ENCODE assay signal across 23 mouse cellular contexts in genomic region chr2:12354837-12355236, GRCm38 (mm10). TPM values are rescaled to one million over a fixed set of nuclear protein-coding genes. Genes with fewer than 3 reads are reported as not detected.
DNase-seq lines count a peak whose midpoint lies in the region; ATAC-seq and TF ChIP-seq lines count a peak whose summit lies in the region.
"Had no signal": no experiment of that assay in that cellular context is flagged by ENCODE, and none has a peak within 500 bp of the region (broad histone marks: within the 10 kb centered on the region; RNA-seq: fewer than 3 reads in every experiment).

No protein-coding gene starts in this region.

- 0 out of 2 replicates have a peak, but pooled peaks have one; percentile 10 for ATAC-seq in limb, embryonic 12.5 days (ENCODE audit: insufficient number of reproducible peaks, insufficient read depth, low FRiP score, low TSS enrichment, low read depth)
- ATAC-seq in liver, embryonic 12.5 days = peak; percentile 70; the same call in 1 of the 2 replicates
- no peak for ATAC-seq in liver, postnatal 0 days
- ATAC-seq: activated CD4-positive, CD25-positive, alpha-beta regulatory T cell, adult 4 months; CD4-positive, CD25-positive, alpha-beta regulatory T cell, adult 4 months; forebrain, embryonic 13.5 days; Patski had no signal

- no peak for DNase-seq in limb, embryonic 10.5 days (ENCODE audit: low spot score)
- no peak for DNase-seq in liver, postnatal 0 days
- no peak for DNase-seq in heart, postnatal 36 days
- DNase-seq: adrenal gland, adult 8-10 months; adrenal gland, postnatal 14 days; adrenal gland, postnatal 36 days; B cell, adult 2 months; cerebellum, adult 11-12 months; cerebellum, adult 2 months; cerebellum, adult 9-10 months; cerebellum, postnatal 10 days; cerebellum, postnatal 25 days had no signal

- H3K9ac ChIP-seq in limb, embryonic 12.5 days (replicated peaks) = no peak overlapping the region
- H3K9ac ChIP-seq in liver, embryonic 12.5 days = no peak overlapping the region
- no peak overlapping the region for H3K9ac ChIP-seq in liver, postnatal 0 days (replicated peaks)
- H3K9ac ChIP-seq: embryonic facial prominence, embryonic 12.5 days; forebrain, embryonic 13.5 days; forebrain, embryonic 15.5 days had no signal

- H3K4me2 ChIP-seq in limb, embryonic 12.5 days = no peak overlapping the region
- no peak overlapping the region for H3K4me2 ChIP-seq in liver, embryonic 12.5 days
- H3K4me2 ChIP-seq in liver, postnatal 0 days (ENCODE audit: low read depth, low read length) = no peak overlapping the region
- H3K4me2 ChIP-seq: embryonic facial prominence, embryonic 12.5 days; forebrain, embryonic 13.5 days; forebrain, embryonic 15.5 days had no signal

- 98% methylated on average over 5 of the region's 5 CpGs for WGBS in limb, embryonic 12.5 days
- WGBS in limb, embryonic 10.5 days = 92% methylated on average over 5 of the region's 5 CpGs
- 86% methylated on average over 5 of the region's 5 CpGs for WGBS in liver, embryonic 12.5 days (ENCODE audit: insufficient replicate concordance)
- WGBS in liver, postnatal 0 days (ENCODE audit: insufficient replicate concordance) = 90% methylated on average over 5 of the region's 5 CpGs

- intact Hi-C loops in heart, postnatal 36 days (cut with DNase I) = no loop called here

- TF ChIP-seq CTCF in liver, postnatal 0 days (IDR thresholded peaks at IDR 0.05; ENCODE audit: low read depth) = no peak

- H3K27me3 ChIP-seq in limb, embryonic 12.5 days = no peaks in the 10 kb centered on the region
- no peaks in the 10 kb centered on the region for H3K27me3 ChIP-seq in limb, embryonic 10.5 days (ENCODE audit: low read depth, poor library complexity, severe bottlenecking)
- H3K27me3 ChIP-seq in liver, embryonic 12.5 days (replicated peaks) = no peaks in the 10 kb centered on the region
- no peaks in the 10 kb centered on the region for H3K27me3 ChIP-seq in liver, postnatal 0 days (ENCODE audit: insufficient read depth, low read length)
- H3K27me3 ChIP-seq: CH12.LX; embryonic facial prominence, embryonic 12.5 days; forebrain, embryonic 13.5 days; forebrain, embryonic 15.5 days; Patski had no signal

- no peak overlapping the region for H3K27ac ChIP-seq in limb, embryonic 12.5 days
- no peak overlapping the region for H3K27ac ChIP-seq in limb, embryonic 10.5 days
- H3K27ac ChIP-seq in liver, embryonic 12.5 days = no peak overlapping the region
- no peak overlapping the region for H3K27ac ChIP-seq in liver, postnatal 0 days (ENCODE audit: low read depth)
- H3K27ac ChIP-seq: embryonic facial prominence, embryonic 10.5 days; embryonic facial prominence, embryonic 12.5 days; forebrain, embryonic 13.5 days; forebrain, embryonic 15.5 days had no signal

- no peaks in the 10 kb centered on the region for H3K9me3 ChIP-seq in limb, embryonic 12.5 days
- H3K9me3 ChIP-seq in limb, embryonic 10.5 days (replicated peaks) = no peaks in the 10 kb centered on the region
- H3K9me3 ChIP-seq in liver, embryonic 12.5 days (replicated peaks) = no peaks in the 10 kb centered on the region
- H3K9me3 ChIP-seq in liver, postnatal 0 days (ENCODE audit: low read length) = no peaks in the 10 kb centered on the region
- H3K9me3 ChIP-seq: embryonic facial prominence, embryonic 10.5 days; embryonic facial prominence, embryonic 12.5 days; forebrain, embryonic 13.5 days; forebrain, embryonic 15.5 days; G1E had no signal

- no peak for TF ChIP-seq EP300 in liver, postnatal 0 days (IDR thresholded peaks at IDR 0.05; ENCODE audit: low read depth)

- H3K4me1 ChIP-seq in limb, embryonic 12.5 days (replicated peaks) = peaks cover 11% of the 10 kb centered on the region
- H3K4me1 ChIP-seq in limb, embryonic 10.5 days = no peaks in the 10 kb centered on the region
- no peaks in the 10 kb centered on the region for H3K4me1 ChIP-seq in liver, embryonic 12.5 days
- H3K4me1 ChIP-seq in liver, postnatal 0 days (ENCODE audit: insufficient read depth) = no peaks in the 10 kb centered on the region
- H3K4me1 ChIP-seq: embryonic facial prominence, embryonic 12.5 days; forebrain, embryonic 13.5 days; forebrain, embryonic 15.5 days had no signal

- no peak overlapping the region for H3K4me3 ChIP-seq in limb, embryonic 12.5 days (replicated peaks)
- H3K4me3 ChIP-seq in limb, embryonic 10.5 days = no peak overlapping the region
- H3K4me3 ChIP-seq in liver, embryonic 12.5 days = no peak overlapping the region
- H3K4me3 ChIP-seq in liver, postnatal 0 days (ENCODE audit: low read depth, low read length) = no peak overlapping the region
- H3K4me3 ChIP-seq: embryonic facial prominence, embryonic 10.5 days; embryonic facial prominence, embryonic 12.5 days; forebrain, embryonic 13.5 days; forebrain, embryonic 15.5 days had no signal

- peaks cover 35% of the 10 kb centered on the region for H3K36me3 ChIP-seq in limb, embryonic 12.5 days
- peaks cover 41% of the 10 kb centered on the region for H3K36me3 ChIP-seq in limb, embryonic 10.5 days
- peaks cover 68% of the 10 kb centered on the region for H3K36me3 ChIP-seq in liver, embryonic 12.5 days
- peaks cover 24% of the 10 kb centered on the region for H3K36me3 ChIP-seq in liver, postnatal 0 days (replicated peaks; ENCODE audit: insufficient read depth, low read length)

RNA-seq across cellular contexts. Expression of gene Itga8, which starts 53.1 kb away (rescaled TPM):
- 16.1 and 17.1 TPM in 2 replicates for polyA plus RNA-seq in limb, embryonic 12.5 days (2016; fragmentation: Nextera tagmentation; extraction: Ambion mirVana)
- polyA plus RNA-seq in limb, embryonic 10.5 days (2016; fragmentation: Nextera tagmentation; extraction: Ambion mirVana) = 8.0 and 9.7 TPM in 2 replicates
- 3.9 and 4.5 TPM in 2 replicates for polyA plus RNA-seq in liver, embryonic 12.5 days (2016; fragmentation: Nextera tagmentation; extraction: Ambion mirVana)
- 1.7 and 2.0 TPM in 2 replicates for polyA plus RNA-seq in liver, postnatal 0 days (2015; fragmentation: Nextera tagmentation; extraction: Ambion mirVana)
- total RNA-seq in heart, postnatal 36 days (2021) = 1 to 10 TPM; 5.9 to 6.8 TPM
- polyA plus RNA-seq: activated CD4-positive, CD25-positive, alpha-beta regulatory T cell, adult 4 months; CD4-positive, CD25-positive, alpha-beta regulatory T cell, adult 4 months; G1E; Patski had no signal
